Mouse (Mus musculus) T-cell, adult 2 months (primary cell): ENCODE measurements at regions not wholly inside any gene's neighbourhood (a gene's known extent, or its start where the extent isn't known, plus 50 kb on each side); places are given as distances from the start of the nearest gene placed in this dataset.
"Not testable (repeated sequence)": the region's sequence is repeated elsewhere in the genome, so short reads cannot be mapped to it uniquely, and the experiment has no call there.

Experiments used
- DNase-seq: peaks from one replicate; pipeline ENCODE4 v3.0.0; 2022; ENCODE audit warnings: low spot score

GRCm38 (mm10) chr12:115121899-115122298, 925.6 kb upstream of the Zfp386 start:
- DNase-seq = no peak

DNA sequence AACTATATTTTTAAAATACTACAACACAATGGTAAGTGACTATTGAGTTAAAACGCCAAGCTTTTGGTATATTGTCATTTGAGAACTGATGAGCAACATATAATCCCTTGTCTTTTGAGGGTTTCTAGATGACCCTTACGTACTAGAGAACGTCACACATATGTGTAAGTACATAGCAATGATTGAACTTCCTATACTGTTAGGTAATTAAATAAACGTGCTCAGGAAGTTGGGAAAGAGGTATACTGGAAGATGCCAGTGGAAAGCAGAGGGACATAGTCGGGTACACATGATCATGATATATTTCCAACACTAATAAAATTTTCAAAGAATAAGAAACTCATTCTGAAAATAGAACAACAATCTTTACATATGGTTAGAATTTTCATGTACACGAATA, 914.6 kb upstream of the Zfp386 start:
- DNase-seq = not testable (repeated sequence)

- peak; percentile 27 for DNase-seq
Observed at GRCm38 (mm10) chr12:115145407-115145806, 902.1 kb upstream of the Zfp386 start.

DNA sequence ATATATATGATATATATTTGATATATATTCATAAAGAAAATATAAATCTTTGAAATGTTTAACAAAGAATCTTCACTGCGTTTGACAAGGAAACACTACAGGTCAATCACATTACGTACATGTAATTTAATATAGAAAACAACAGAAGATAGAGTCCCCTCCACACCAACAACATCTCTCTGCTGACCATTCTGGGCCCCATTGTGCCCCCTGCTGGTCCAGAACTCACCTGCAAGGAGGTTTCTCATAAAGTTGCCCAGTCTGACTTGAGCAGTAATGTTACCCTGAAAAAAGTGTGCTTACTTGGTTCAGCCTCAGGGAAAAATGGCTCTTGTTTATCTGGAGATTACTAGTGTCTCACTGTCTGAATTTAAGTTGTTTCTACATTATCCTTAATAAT, 901.1 kb upstream of the Zfp386 start:
- DNase-seq = not testable (repeated sequence)

GRCm38 (mm10) chr12:115151967-115152366, 895.6 kb upstream of the Zfp386 start:
- not testable (repeated sequence) for DNase-seq

- peak; percentile 16 for DNase-seq
Observed at GRCm38 (mm10) chr12:115158231-115158630, 889.3 kb upstream of the Zfp386 start.

- not testable (repeated sequence) for DNase-seq
Observed at GRCm38 (mm10) chr12:115158717-115159232, 888.7 kb upstream of the Zfp386 start.

- peak; percentile 37 for DNase-seq
Observed at GRCm38 (mm10) chr12:115165499-115165898, 882.0 kb upstream of the Zfp386 start.

DNA sequence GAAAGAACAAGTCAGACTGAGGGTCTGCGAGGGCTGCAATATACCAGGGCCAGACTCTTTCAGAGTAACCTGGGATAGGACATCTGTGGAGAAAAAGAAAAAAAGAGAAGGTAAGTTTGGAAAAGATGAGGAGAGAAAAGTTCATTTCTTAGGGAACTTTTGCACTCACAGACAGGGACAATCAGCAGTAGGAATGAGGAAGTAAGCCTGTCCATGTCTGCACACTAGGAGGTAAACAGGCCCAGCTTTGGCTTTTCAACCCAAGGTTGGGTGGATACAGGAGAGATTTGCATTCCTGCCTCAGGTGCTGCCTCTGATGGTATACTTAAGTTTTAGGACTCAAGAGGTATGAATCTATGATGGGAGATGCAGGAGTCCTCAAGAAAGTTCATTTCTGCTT, 881.5 kb upstream of the Zfp386 start:
- not testable (repeated sequence) for DNase-seq

- DNase-seq = peak; percentile 76
Observed at GRCm38 (mm10) chr12:115193482-115194103, 853.9 kb upstream of the Zfp386 start.

DNA sequence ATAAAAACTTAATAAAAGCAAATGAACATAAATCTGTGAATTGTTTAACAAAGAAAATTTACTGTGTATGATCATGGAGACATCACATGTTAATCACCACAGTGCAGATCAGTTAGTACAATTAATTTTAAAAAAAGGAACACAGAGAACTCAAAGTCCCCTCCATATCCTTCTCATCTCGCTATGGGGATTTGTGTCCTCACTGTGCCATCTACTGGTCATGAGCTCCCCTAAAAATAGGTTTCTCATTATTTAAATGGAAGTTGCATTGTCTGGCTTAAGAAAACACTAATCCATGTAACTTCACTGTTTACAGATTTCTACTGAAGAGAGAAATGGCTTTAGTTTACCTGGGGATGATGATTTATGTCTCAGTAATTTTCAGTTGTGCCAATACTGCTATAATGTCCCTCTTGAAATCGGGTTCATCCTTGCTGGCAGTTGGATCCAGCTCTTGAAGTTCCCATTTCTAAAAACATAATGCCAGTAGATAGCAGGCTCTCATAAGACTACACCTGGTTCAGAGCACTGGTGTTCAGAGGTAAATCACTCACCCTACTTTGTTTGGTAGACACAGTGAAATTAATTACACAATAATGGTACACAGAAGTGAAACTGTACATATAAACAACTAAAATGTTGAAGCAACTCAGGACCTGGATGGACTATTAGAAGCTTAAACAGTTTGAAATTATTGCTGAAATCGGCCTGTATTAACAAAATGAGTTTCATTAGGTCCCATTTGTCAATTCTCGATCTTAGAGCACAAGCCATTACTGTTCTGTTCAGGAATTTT, 850.0 kb upstream of the Zfp386 start:
- DNase-seq = no peak

GRCm38 (mm10) chr12:115207833-115208448, 839.6 kb upstream of the Zfp386 start:
- DNase-seq = not testable (repeated sequence)

- no peak for DNase-seq
Observed at GRCm38 (mm10) chr12:115222671-115223070, 824.9 kb upstream of the Zfp386 start.

DNA sequence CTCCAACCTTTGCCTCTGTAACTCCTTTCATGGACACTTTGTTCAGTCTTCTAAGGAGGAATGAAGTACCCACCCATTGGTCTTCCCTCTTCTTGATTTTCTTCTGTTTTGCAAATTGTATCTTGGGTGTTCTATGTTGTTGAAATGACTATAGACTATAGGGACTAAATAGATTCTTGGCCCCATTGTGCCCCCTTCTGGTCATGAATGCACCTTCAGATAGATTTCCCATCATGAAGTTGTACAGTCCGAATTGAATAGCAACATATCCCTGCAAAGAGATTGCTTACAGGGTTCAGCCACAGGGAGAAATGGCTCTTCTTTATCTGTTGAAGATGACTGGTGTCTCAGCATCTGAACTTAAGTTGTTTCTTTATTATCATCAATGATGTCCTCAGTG, 817.6 kb upstream of the Zfp386 start:
- DNase-seq = peak; percentile 4

GRCm38 (mm10) chr12:115242661-115243060, 804.9 kb upstream of the Zfp386 start:
- peak; percentile 52 for DNase-seq

DNA sequence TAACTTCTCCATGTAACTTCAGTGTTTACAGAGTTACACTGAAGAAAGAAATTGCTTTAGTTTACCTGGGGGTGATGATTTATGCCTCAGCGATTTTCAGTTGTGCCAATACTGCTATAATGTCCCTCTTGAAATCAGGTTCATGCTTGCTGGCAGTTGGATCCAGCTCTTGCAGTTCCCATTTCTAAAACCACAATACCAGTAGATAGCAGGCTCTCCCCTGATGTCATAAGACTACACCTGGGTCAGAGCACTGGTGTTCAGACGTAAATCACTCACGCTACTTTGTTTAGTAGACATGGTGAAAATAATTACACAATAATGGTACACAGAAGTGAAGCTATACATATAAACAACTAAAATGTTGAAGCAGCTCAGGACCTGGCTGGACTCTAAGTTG, 800.2 kb upstream of the Zfp386 start:
- not testable (repeated sequence) for DNase-seq

DNA sequence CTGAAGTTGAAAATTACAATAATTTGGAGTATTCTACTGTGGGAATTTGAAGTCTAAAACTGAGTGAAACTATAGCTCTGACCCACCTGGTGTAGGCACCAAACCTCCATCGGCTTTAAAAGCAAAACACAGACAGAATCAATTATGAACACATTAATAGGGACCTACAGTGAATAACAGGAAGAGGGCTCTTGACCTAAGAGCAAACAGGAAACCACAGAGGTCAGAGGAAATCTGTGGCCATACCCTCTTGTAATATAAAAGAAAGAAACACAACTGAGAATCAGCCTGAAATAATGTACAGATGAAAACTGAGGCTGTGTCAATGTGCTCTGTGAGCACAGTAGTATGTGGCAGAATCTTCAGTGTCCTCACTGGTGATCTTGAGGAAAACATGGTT, 789.7 kb upstream of the Zfp386 start:
- no peak for DNase-seq

DNA sequence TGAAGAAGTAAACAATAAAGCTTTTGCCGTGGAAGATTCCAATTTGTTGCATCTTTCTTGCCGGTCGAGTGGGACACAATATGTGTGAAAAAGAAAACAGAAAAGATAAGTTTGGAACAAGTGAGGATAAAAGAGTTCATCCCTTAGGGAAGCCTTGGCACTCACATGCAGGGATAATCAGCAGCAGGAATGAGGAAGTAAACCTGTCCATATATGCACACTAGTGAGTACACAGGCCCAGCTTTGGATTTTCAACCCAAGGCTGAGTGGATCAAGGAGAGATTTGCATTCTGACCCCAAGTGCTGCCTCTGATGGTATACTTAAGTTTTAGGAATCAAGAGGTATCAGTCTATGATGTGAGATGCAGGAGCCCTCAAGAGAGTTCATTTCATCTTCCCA, 788.8 kb upstream of the Zfp386 start:
- no peak for DNase-seq

- DNase-seq = peak; percentile 51
Observed at GRCm38 (mm10) chr12:115262431-115262830, 785.1 kb upstream of the Zfp386 start.

DNA sequence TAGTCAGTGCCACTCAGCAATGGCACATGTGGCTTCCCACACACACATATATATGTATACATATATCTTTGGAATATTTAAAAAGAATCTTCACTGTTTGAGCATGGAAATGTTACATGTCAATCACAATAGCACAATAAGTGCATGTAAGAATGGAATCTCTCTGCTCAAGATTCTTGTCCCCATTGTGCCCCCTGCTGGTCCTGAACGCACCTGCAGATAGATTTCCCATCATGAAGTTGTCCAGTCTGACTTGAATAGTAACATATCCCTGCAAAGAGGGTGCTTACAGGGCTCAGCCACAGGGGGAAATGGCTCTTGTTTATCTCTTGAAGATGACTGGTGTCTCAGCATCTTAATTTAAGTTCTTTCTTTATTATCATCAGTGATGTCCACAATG, 770.8 kb upstream of the Zfp386 start:
- not testable (repeated sequence) for DNase-seq

GRCm38 (mm10) chr12:115293772-115294171, 753.8 kb upstream of the Zfp386 start:
- not testable (repeated sequence) for DNase-seq

DNA sequence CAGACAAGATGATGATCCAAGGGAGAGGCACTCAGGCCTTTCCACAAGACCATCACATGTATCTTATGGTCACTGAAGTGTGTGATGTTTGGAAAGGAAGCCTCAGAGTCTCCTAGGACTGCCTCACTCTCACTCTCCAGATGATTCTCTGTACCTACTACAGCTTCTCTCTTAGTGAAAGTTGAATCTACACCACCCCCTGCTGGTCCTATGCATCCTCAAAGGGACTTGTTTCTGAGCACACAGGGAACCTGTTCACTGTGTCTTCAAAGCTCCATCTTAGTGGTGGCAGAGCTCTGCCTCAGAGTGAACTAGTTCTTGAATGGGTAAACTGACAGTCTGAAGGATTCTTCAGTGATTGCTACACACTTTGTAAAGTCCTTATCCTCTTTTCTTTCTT, 749.5 kb upstream of the Zfp386 start:
- DNase-seq = peak; percentile 35

GRCm38 (mm10) chr12:115311956-115312355, 735.6 kb upstream of the Zfp386 start:
- peak; percentile 59 for DNase-seq
